Mouse (Mus musculus): ENCODE data around the gene Bud23. TPM values are rescaled to one million over a fixed set of nuclear protein-coding genes. Genes with fewer than 3 reads are reported as not detected.
A peak's percentile ranks its signal among the peaks of the same experiment; 100 is the strongest.
"Not testable (repeated sequence)": the region's sequence is repeated elsewhere in the genome, so short reads cannot be mapped to it uniquely, and the experiment has no call there.

The Bud23 gene
- polyA plus RNA-seq, 1 experiment from 2014 or later: 98.6 TPM

DNA sequence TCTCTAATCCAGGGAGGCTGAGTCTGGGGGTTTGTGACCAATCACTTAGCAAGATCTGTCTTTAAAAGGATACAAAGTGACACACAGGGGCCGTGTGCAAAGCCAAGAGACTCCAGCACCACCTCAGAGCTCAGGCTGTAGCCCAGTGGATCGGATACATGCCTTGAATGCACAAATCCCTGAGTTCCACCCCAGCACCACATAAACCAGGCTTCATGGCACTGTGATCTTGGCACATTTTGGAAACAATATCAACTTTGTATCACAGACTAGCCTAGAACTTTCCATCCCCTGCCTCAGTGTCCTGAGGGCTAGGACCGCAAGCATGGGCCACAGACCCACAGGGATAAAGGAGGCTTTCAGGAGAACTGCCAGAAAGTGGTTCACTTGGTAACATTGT, 1.2 kb upstream of the Bud23 start:
- Histone ChIP-seq H3K27me3 (replicated peaks) (no peaks in the 10 kb centered on the region), H3K9ac (no peak overlapping the region), H3K4me1 (peaks cover 11% of the 10 kb centered on the region; the same call in 1 of the 2 replicates), H3K9me3 (no peaks in the 10 kb centered on the region), H3K36me3 (peaks cover 15% of the 10 kb centered on the region), H3K4me2 (no peak overlapping the region), H3K27ac (no peak overlapping the region), H3K4me3 (replicated peaks) (no peak overlapping the region)
- WGBS: 89% methylated on average over 3 of the region's 3 CpGs
- no peak for ATAC-seq (ENCODE audit: insufficient read depth, low FRiP score, low read depth)

DNA sequence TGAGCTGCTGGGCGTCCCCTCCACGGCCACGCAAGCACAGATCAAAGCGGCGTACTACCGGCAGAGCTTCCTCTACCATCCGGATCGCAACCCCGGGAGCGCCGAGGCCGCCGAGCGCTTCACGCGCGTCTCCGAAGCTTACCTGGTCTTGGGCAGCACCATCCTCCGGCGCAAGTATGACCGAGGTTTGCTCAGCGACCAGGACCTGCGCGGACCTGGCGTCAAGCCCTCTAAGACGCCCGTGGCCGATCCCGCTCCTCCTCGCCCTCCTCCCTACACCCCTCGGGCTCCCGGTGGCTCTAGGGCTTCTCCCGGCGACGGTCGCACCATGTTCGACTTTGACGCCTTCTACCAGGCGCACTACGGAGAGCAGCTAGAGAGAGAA, 385 bp downstream of the Bud23 start:
- under 1% methylated on average over 40 of the region's 40 CpGs for WGBS
- peak overlapping the region; percentile 92 for H3K4me3 ChIP-seq (replicated peaks)
- ATAC-seq (ENCODE audit: insufficient read depth, low FRiP score, low read depth): peak; percentile 49
- H3K9me3 ChIP-seq: no peaks in the 10 kb centered on the region
- peak overlapping the region; percentile 73 for H3K9ac ChIP-seq
- peaks cover 27% of the 10 kb centered on the region for H3K36me3 ChIP-seq
- H3K27ac ChIP-seq: peak overlapping the region; percentile 23; the same call in 1 of the 2 replicates
- peaks cover 11% of the 10 kb centered on the region; the same call in 1 of the 2 replicates for H3K4me1 ChIP-seq
- H3K4me2 ChIP-seq: peak overlapping the region; percentile 96
- no peaks in the 10 kb centered on the region for H3K27me3 ChIP-seq (replicated peaks)

DNA sequence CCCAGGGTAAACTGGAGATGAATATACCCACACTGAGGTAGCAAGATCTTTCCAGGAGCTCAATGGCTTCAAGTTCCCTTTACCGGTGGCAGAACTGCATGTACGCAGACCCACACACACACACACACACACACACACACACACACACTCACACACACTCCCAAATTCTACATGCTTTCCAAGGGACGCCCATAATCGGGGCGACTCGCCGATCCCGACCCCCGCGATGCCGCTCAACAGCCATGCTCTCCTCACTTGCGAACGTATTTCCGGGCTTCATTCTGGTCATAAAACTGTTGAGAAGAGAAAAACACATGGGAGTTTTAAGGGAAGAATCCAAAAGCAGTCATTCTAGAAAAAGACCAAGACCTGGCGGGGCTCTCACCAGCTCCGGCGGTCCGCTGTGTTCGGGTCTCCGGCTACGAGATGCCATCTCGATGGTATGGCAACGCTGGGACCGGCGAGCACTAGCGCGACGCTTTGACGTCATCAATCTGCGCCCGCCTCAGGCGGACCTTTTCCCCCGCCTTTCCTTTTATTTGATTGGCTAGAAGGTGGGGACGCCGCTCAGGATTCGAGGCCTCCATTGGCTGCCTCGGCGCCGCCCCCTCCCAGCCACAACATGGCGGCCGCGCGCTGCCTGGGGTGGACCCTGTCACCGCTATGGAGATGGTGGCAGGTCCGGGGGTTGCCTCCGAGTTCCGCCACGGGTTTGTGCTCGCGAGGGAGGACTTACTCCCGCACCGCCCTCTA, 954 bp downstream of the Bud23 start, which contains the start of gene Dnajc30:
Gene Dnajc30 (plus strand): TSS at position 574 of the 753 bp plus-strand sequence.
- H3K4me3 ChIP-seq (replicated peaks): peak within 1 kb of the TSS; percentile 92
- peak within 1 kb of the TSS; percentile 96 for H3K4me2 ChIP-seq
- no peaks in the 10 kb centered on the region for H3K9me3 ChIP-seq
- H3K27me3 ChIP-seq (replicated peaks): no peaks in the 10 kb centered on the region
- peaks cover 27% of the 10 kb centered on the region for H3K36me3 ChIP-seq
- peak; percentile 95 for ATAC-seq (ENCODE audit: insufficient read depth, low FRiP score, low read depth)
- H3K27ac ChIP-seq: peak within 1 kb of the TSS; percentile 23; the same call in 1 of the 2 replicates
- peaks cover 11% of the 10 kb centered on the region; the same call in 1 of the 2 replicates for H3K4me1 ChIP-seq
- under 1% methylated on average over 52 of the region's 52 CpGs for WGBS
- H3K9ac ChIP-seq: peak within 1 kb of the TSS; percentile 73

DNA sequence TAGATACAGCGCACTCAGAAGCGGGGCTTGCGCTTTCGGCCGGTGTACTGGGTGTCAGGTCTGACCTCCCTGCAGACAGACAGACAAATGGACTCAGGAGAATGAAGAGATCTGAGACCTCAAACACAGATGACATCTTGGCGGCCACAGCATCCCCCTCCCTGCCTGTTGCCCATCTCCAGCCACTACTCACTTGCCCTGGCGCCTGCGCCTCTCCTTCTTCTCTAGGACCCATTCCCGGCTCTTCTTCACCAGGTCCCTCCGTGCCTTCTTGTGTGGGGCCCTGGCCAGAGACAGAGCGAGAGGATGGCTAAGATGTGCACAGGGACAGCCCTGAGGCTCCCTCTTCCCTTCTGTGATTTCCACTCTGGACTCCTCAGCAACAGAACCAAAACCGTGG, 11.4 kb downstream of the Bud23 start:
- Histone ChIP-seq H3K4me1 (no peaks in the 10 kb centered on the region), H3K27ac (no peak overlapping the region), H3K4me2 (no peak overlapping the region), H3K9ac (no peak overlapping the region), H3K27me3 (replicated peaks) (no peaks in the 10 kb centered on the region), H3K4me3 (replicated peaks) (no peak overlapping the region), H3K36me3 (peaks cover 29% of the 10 kb centered on the region), H3K9me3 (no peaks in the 10 kb centered on the region)
- 83% methylated on average over 12 of the region's 12 CpGs for WGBS
- ATAC-seq (ENCODE audit: insufficient read depth, low FRiP score, low read depth): no peak

DNA sequence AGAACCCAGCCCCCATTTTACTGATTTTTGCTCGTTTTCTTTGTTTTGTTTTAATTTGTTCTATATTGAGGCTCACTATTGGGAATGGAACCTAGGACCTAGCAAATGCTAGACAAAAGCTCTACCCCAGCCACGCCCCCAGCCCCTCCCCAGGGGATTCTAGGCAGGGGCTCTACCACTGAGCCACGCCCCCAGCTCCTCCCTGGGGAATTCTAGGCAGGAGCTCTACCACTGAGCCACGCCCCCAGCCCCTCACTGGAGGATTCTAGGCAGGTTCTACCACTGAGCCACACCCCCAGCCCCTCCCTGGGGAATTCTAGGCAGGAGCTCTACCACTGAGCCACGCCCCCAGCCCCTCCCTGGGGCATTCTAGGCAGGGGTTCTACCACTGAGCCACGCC, 15.5 kb downstream of the Bud23 start:
- not testable (repeated sequence) for ATAC-seq (ENCODE audit: insufficient read depth, low FRiP score, low read depth); H3K9me3 ChIP-seq; H3K4me3 ChIP-seq (replicated peaks); H3K4me2 ChIP-seq; H3K27me3 ChIP-seq (replicated peaks); H3K27ac ChIP-seq; H3K9ac ChIP-seq; H3K4me1 ChIP-seq
- H3K36me3 ChIP-seq: peaks cover 25% of the 10 kb centered on the region
- WGBS: 92% methylated on average over 6 of the region's 6 CpGs

DNA sequence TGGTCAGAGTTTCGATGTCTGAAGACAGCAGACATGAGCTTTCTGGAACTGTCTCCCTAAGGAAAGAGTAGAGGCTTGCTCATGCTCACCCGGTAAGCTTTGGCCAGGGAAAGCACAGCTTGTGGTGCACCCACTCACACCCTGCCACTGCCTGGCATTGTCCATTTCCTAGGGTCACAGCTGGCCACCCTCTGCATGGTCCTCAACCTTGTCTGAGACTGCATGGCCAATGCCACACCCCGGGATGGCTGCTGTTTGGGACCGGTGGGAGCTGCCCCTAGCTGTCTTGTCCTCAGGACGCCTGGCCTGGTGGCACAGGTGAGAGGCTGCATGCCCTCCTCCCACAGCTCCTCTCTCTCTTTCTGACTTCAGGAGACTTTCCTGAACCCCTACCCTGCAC, 16.2 kb downstream of the Bud23 start:
- H3K27me3 ChIP-seq (replicated peaks): no peaks in the 10 kb centered on the region
- no peak overlapping the region for H3K27ac ChIP-seq
- H3K9ac ChIP-seq: no peak overlapping the region
- H3K9me3 ChIP-seq: no peaks in the 10 kb centered on the region
- H3K4me2 ChIP-seq: no peak overlapping the region
- no peak for ATAC-seq (ENCODE audit: insufficient read depth, low FRiP score, low read depth)
- 89% methylated on average over 5 of the region's 5 CpGs for WGBS
- peaks cover 21% of the 10 kb centered on the region for H3K36me3 ChIP-seq
- H3K4me3 ChIP-seq (replicated peaks): no peak overlapping the region
- H3K4me1 ChIP-seq: no peaks in the 10 kb centered on the region

DNA sequence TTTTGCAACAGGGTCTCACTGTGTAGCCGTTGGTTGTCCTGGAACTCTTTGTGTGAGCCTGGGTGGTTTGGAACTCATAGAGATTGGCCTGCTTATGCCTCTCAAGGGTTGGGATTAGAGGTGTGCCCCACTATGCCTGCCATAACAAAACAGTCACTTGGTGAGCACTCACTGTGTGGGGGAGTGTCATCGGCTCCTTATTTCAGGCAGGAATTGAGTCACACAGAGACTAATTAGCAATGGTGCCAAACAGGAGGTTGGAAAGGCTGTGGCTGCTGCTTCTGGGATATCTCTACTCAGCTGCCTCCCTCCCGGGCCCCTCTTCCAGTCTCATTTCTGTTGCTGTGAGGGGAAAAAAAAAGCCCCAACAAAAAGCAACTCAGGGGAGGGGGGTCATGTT, 20.2 kb downstream of the Bud23 start:
- Histone ChIP-seq H3K4me3 (replicated peaks) (no peak overlapping the region), H3K4me1 (0 out of 2 replicates have a peak, but pooled peaks cover 10% of the 10 kb centered on the region), H3K27ac (no peak overlapping the region), H3K36me3 (peaks cover 17% of the 10 kb centered on the region), H3K9ac (no peak overlapping the region), H3K9me3 (no peaks in the 10 kb centered on the region), H3K27me3 (replicated peaks) (no peaks in the 10 kb centered on the region), H3K4me2 (no peak overlapping the region)
- WGBS: 89% methylated on average over 3 of the region's 3 CpGs
- ATAC-seq (ENCODE audit: insufficient read depth, low FRiP score, low read depth): no peak

DNA sequence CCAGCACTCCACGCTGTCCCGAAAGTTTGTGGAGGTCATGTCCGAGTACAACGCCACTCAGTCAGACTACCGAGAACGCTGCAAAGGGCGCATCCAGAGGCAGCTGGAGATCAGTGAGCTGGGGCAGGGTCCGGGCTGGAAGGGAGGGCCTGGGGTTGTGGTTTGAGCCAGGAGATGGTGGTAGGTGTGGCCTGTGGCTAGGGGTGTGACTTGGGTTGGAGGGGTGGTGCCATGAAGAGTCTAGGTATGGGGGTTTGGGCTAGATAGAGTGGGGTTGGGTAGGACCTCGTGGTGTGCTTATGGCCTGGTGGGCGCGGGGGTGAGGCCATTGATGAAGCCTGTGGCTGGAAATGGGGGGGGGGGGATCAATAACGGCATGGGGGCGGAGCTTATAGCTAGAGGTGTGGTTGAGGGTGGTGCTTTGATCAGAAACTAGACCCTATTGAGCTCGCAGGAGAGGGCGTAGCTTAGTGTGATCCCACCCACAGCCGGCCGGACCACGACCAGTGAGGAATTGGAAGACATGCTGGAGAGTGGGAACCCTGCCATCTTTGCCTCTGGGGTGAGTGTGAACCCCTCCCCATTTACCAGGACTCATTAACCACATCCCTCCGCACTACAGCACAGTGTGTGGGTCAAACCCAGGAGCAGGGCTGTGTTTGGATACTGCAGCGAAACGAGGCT, 22.5 kb downstream of the Bud23 start:
- H3K27ac ChIP-seq: no peak overlapping the region
- H3K4me1 ChIP-seq: 0 out of 2 replicates have a peak, but pooled peaks cover 10% of the 10 kb centered on the region
- WGBS: 42% methylated on average over 21 of the region's 21 CpGs
- peak overlapping the region; percentile 36 for H3K4me2 ChIP-seq
- H3K9me3 ChIP-seq: no peaks in the 10 kb centered on the region
- no peak overlapping the region for H3K9ac ChIP-seq
- H3K27me3 ChIP-seq (replicated peaks): no peaks in the 10 kb centered on the region
- H3K36me3 ChIP-seq: peaks cover 25% of the 10 kb centered on the region
- H3K4me3 ChIP-seq (replicated peaks): peak overlapping the region; percentile 8
- peak; percentile 56 for ATAC-seq (ENCODE audit: insufficient read depth, low FRiP score, low read depth)

DNA sequence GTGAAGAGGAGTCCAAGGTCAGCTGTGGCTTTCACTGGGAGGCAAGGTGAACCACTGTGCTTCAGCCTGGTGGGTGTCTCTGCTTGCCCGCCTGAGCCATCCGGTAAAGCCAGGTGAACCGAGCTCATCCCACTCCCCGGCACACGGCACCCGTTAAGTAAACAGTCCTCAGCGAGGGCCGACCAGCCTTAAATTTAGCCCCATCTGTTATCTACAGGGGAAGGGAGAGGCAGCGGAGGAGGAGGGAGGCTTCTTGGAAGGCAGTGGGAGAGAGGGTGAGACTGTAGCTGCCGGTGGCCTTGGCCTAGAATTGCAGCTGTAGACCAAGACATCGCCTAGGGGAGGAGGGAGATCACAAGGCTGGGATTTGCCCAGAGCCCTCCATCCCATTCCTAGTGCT, 24.0 kb downstream of the Bud23 start:
- 0 out of 2 replicates have a peak, but pooled peaks cover 10% of the 10 kb centered on the region for H3K4me1 ChIP-seq
- 33% methylated on average over 11 of the region's 11 CpGs for WGBS
- H3K27me3 ChIP-seq (replicated peaks): no peaks in the 10 kb centered on the region
- H3K4me2 ChIP-seq: no peak overlapping the region
- no peak overlapping the region for H3K27ac ChIP-seq
- no peak for ATAC-seq (ENCODE audit: insufficient read depth, low FRiP score, low read depth)
- H3K4me3 ChIP-seq (replicated peaks): no peak overlapping the region
- no peaks in the 10 kb centered on the region for H3K9me3 ChIP-seq
- peaks cover 24% of the 10 kb centered on the region for H3K36me3 ChIP-seq
- no peak overlapping the region for H3K9ac ChIP-seq

DNA sequence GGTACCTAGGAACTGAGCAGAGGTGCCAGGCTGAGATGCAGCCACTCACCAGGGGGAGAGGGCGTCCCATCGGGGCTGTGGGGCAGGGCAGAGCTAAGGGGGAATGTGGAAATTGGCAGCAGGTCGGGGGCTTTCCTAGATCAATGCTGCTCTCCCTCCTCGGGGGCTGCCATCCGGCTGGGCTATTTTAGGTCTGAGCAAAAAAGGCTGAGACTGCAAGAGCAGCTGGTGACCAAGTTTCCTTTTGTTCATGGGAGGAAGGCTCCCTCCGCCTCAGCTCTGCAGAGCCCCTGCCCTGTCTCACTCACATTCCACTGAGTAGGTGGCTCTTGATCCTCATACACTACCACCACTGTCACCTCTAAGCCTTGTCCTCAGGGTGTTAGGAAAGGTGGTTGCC, 24.7 kb downstream of the Bud23 start:
- 54% methylated on average over 6 of the region's 6 CpGs for WGBS
- H3K4me3 ChIP-seq (replicated peaks): no peak overlapping the region
- ATAC-seq (ENCODE audit: insufficient read depth, low FRiP score, low read depth): no peak
- no peak overlapping the region for H3K27ac ChIP-seq
- no peaks in the 10 kb centered on the region for H3K9me3 ChIP-seq
- no peaks in the 10 kb centered on the region for H3K27me3 ChIP-seq (replicated peaks)
- H3K9ac ChIP-seq: no peak overlapping the region; the same call in 1 of the 2 replicates
- H3K4me1 ChIP-seq: 0 out of 2 replicates have a peak, but pooled peaks cover 10% of the 10 kb centered on the region
- H3K4me2 ChIP-seq: no peak overlapping the region
- H3K36me3 ChIP-seq: peaks cover 21% of the 10 kb centered on the region

DNA sequence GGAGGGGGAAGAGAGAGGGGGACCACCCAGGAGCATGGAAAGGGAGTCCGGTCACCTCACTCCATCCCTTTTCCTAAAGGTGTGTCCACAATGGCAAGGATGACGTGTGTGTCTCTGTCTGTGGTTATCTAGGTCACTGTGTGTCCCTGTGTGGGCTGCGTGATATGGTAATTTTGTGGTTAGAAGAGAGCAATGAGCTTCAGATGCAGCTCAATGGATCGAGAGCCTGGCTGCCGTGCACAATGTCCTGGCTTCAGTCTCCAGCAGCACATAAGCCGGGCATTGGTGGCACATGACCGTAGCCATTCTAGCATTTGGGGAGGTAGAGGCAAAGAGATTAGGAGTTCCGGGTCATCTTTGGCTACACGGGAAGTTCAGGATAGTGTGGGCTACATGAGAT, 25.2 kb downstream of the Bud23 start:
- Histone ChIP-seq H3K27me3 (replicated peaks) (no peaks in the 10 kb centered on the region), H3K4me1 (0 out of 2 replicates have a peak, but pooled peaks cover 10% of the 10 kb centered on the region), H3K27ac (no peak overlapping the region), H3K9me3 (no peaks in the 10 kb centered on the region), H3K9ac (no peak overlapping the region), H3K36me3 (peaks cover 16% of the 10 kb centered on the region), H3K4me2 (no peak overlapping the region), H3K4me3 (replicated peaks) (no peak overlapping the region)
- 86% methylated on average over 9 of the region's 9 CpGs for WGBS
- no peak for ATAC-seq (ENCODE audit: insufficient read depth, low FRiP score, low read depth)

DNA sequence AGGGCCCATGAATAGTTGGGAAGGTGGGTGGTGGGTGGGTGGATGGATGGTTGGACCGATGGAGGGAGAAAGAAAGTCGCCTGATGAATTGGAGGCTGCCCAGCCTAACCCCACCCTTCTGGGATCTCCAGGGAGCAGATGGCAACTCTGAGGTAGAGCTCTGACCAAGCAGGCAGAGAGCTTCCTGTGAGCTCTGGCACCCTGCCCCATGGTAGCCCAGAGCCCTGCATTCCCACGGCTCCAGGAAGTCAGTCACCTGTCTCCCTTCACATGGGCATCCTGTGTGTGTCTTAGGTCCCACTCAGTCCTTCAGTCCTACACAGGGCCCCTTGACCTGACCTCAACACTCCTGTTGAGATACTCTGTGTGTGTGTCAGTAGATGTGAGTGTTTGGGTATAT, 26.8 kb downstream of the Bud23 start:
- Histone ChIP-seq H3K27me3 (replicated peaks) (no peaks in the 10 kb centered on the region), H3K9ac (no peak overlapping the region), H3K4me3 (replicated peaks) (no peak overlapping the region), H3K36me3 (peaks cover 11% of the 10 kb centered on the region; the same call in 1 of the 2 replicates), H3K9me3 (no peaks in the 10 kb centered on the region), H3K4me2 (no peak overlapping the region), H3K4me1 (0 out of 2 replicates have a peak, but pooled peaks cover 10% of the 10 kb centered on the region), H3K27ac (no peak overlapping the region)
- no peak for ATAC-seq (ENCODE audit: insufficient read depth, low FRiP score, low read depth)
- 95% methylated on average over 3 of the region's 3 CpGs for WGBS
